Mouse (Mus musculus) liver, adult 2 months (tissue): ENCODE results near the gene Dnah2. TPM values are rescaled to one million over a fixed set of nuclear protein-coding genes. Genes with fewer than 3 reads are reported as not detected.

Experiments
- DNase-seq: peaks from one replicate; pipeline ENCODE4 v3.0.0-alpha.2; 2011; ENCODE audit warnings: low read depth, low spot score; ENCODE audit errors: extremely low read depth
- H3K27ac ChIP-seq: fragments of 200-500 bp; replicated peaks from 2 replicates; pipeline ENCODE4 v1.5.1; 2012; ENCODE audit warnings: low read depth, mild to moderate bottlenecking, control low read depth, inconsistent platforms, low read length; ENCODE audit not compliant: insufficient read depth
- H3K27me3 ChIP-seq: fragments of 200-500 bp; 2 replicates; pipeline ENCODE4 v1.6.1; 2012; ENCODE audit warnings: mild to moderate bottlenecking, moderate library complexity, low read length, inconsistent platforms; ENCODE audit not compliant: control insufficient read depth, insufficient read depth
- H3K36me3 ChIP-seq: fragments of 200-500 bp; 2 replicates; pipeline ENCODE4 v1.6.1; 2012; ENCODE audit warnings: low read length, inconsistent platforms; ENCODE audit not compliant: control insufficient read depth, insufficient read depth
- H3K4me1 ChIP-seq: fragments of 200-500 bp; 2 replicates; pipeline ENCODE4 v1.6.1; 2011; ENCODE audit warnings: low read length; ENCODE audit not compliant: control insufficient read depth, insufficient read depth
- H3K4me3 ChIP-seq: fragments of 200-500 bp; 2 replicates; pipeline ENCODE4 v1.5.1; 2011; ENCODE audit warnings: low read depth, mild to moderate bottlenecking, control low read depth, low read length, moderate library complexity; ENCODE audit not compliant: insufficient read depth
- H3K79me2 ChIP-seq: fragments of 200-500 bp; 2 replicates; pipeline ENCODE4 v1.6.1; 2012; ENCODE audit warnings: inconsistent platforms, mild to moderate bottlenecking, low read length, moderate library complexity; ENCODE audit not compliant: control insufficient read depth, insufficient read depth
- H3K9ac ChIP-seq: fragments of 200-500 bp; 2 replicates; pipeline ENCODE4 v1.6.1; 2012; ENCODE audit warnings: low read depth, mild to moderate bottlenecking, control low read depth, inconsistent platforms, low read length
- CTCF ChIP-seq: fragments of 200-500 bp; IDR thresholded peaks from 2 replicates; pipeline ENCODE4 v1.5.1; 2011; ENCODE audit warnings: low read depth, low read length, control low read depth
- POLR2A ChIP-seq: fragments of 200-500 bp; IDR thresholded peaks from 2 replicates; pipeline ENCODE4 v1.6.1; 2011; ENCODE audit warnings: low read length, control low read depth; ENCODE audit not compliant: insufficient read depth; ENCODE audit errors: extremely low read depth
- WGBS: fragments of 180-500 bp; shearing (Covaris S2); methylation state at CpG from one replicate; pipeline ENCODE4 v1.1.7; 2018; 5-methylcytosine and 5-hydroxymethylcytosine counted together
- polyA plus RNA-seq: library from polyadenylated mRNA; depleted of rRNA; stranded (reverse); fragments of >200 nt; gene quantifications from 2 replicates; pipeline ENCODE4 v1.2.3, GENCODE M21; 2012
- total RNA-seq: library from RNA; depleted of rRNA; stranded (reverse); fragments of >200 nt; gene quantifications from 2 replicates; pipeline ENCODE4 v1.2.3, GENCODE M21; 2014

The Dnah2 gene
- total and polyA plus RNA-seq, 2 experiments: 0.02 to 0.09 TPM

DNA sequence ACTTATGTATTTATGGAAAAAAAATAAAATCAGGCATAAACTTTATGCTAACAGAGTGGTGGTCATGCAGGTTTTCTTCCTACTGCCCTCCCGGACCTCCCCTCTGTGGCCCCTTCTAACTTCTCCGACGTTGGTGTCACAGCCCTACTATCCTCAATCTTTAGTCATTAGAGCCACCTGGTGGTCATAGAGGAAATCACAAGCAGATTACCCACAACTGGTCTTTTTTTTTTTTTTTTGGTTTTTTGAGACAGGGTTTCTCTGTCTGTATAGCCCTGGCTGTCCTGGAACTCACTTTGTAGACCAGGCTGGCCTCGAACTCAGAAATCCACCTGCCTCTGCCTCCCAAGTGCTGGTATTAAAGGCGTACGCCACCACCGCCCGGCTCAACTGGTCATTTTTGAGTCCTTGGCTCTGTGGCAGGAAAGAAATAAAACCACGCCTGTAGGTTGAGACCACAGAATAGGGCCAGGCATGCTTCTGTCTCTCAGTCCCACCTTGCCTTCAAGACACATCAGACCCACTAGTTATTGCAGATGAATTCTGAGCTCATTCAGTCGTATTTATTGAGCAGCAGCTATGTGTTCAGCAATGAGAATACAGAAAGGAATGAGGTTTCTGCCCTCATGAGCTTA is 158.4 kb downstream of the Dnah2 start:
- no peak overlapping the region for H3K4me3 ChIP-seq
- WGBS: 52% methylated on average over 10 of the region's 10 CpGs
- no peak overlapping the region for H3K27ac ChIP-seq
- no peak overlapping the region for H3K9ac ChIP-seq
- no peaks in the 10 kb centered on the region; the same call in 1 of the 2 replicates for H3K79me2 ChIP-seq
- H3K4me1 ChIP-seq: peaks cover 5% of the 10 kb centered on the region
- peak; percentile 50 for TF ChIP-seq CTCF
- no peak for TF ChIP-seq POLR2A
- peak; percentile 56 for DNase-seq
- no peaks in the 10 kb centered on the region for H3K27me3 ChIP-seq
- no peaks in the 10 kb centered on the region for H3K36me3 ChIP-seq

- TF ChIP-seq CTCF: no peak
- no peak for TF ChIP-seq POLR2A
- WGBS: 37% methylated on average over 14 of the region's 14 CpGs
- no peak overlapping the region for H3K27ac ChIP-seq
- no peaks in the 10 kb centered on the region; the same call in 1 of the 2 replicates for H3K79me2 ChIP-seq
- no peaks in the 10 kb centered on the region for H3K36me3 ChIP-seq
- peaks cover 9% of the 10 kb centered on the region for H3K4me1 ChIP-seq
- H3K27me3 ChIP-seq: no peaks in the 10 kb centered on the region
- H3K9ac ChIP-seq: no peak overlapping the region
- peak; percentile 83 for DNase-seq
- no peak overlapping the region for H3K4me3 ChIP-seq
Measured at GRCm38 (mm10) chr11:69389531-69390399, 159.1 kb downstream of the Dnah2 start.

DNA sequence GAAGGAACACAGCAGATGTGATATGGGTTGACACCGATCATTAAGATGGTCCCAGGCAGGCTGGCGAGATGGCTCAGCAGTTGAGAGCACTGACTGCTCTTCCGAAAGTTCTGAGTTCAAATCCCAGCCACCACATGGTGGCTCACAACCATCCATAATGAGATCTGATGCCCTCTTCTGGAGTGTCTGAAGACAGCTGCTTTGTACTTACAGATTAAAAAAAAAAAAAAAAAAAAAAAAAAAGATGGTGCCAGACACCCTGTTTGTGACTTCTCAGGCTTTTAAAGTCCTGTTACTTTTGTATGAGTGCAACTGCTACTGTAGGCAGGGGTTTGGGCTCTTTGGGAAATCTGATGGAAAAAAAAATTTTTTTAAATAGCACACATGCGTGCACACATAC is 160.2 kb downstream of the Dnah2 start:
- WGBS: 98% methylated on average over 4 of the region's 4 CpGs
- peaks cover 6% of the 10 kb centered on the region for H3K4me1 ChIP-seq
- no peaks in the 10 kb centered on the region for H3K27me3 ChIP-seq
- TF ChIP-seq POLR2A (no peak), CTCF (no peak)
- no peak overlapping the region for H3K27ac ChIP-seq
- DNase-seq: no peak
- no peaks in the 10 kb centered on the region for H3K79me2 ChIP-seq
- no peak overlapping the region for H3K9ac ChIP-seq
- H3K4me3 ChIP-seq: no peak overlapping the region
- no peaks in the 10 kb centered on the region for H3K36me3 ChIP-seq

- no peak for DNase-seq
- 82% methylated on average over 7 of the region's 7 CpGs for WGBS
Measured at GRCm38 (mm10) chr11:69386758-69387157, 162.2 kb downstream of the Dnah2 start.

GRCm38 (mm10) chr11:69384979-69385378 is 163.9 kb downstream of the Dnah2 start:
- TF ChIP-seq CTCF (no peak), POLR2A (no peak)
- Histone ChIP-seq H3K4me1 (peaks cover 6% of the 10 kb centered on the region), H3K27me3 (no peaks in the 10 kb centered on the region), H3K79me2 (no peaks in the 10 kb centered on the region), H3K27ac (no peak overlapping the region), H3K36me3 (no peaks in the 10 kb centered on the region), H3K9ac (no peak overlapping the region), H3K4me3 (no peak overlapping the region)
- WGBS: 48% methylated on average over 6 of the region's 6 CpGs
- peak; percentile 61 for DNase-seq

More at GRCm38 (mm10) chr11:69386758-69387157, 162.2 kb downstream of the Dnah2 start:
- H3K4me3 ChIP-seq: no peak overlapping the region
- H3K9ac ChIP-seq: no peak overlapping the region
- H3K36me3 ChIP-seq: no peaks in the 10 kb centered on the region
- peaks cover 6% of the 10 kb centered on the region for H3K4me1 ChIP-seq
- H3K27ac ChIP-seq: no peak overlapping the region
- no peaks in the 10 kb centered on the region for H3K79me2 ChIP-seq
- H3K27me3 ChIP-seq: no peaks in the 10 kb centered on the region
- no peak for TF ChIP-seq CTCF
- no peak for TF ChIP-seq POLR2A

DNA sequence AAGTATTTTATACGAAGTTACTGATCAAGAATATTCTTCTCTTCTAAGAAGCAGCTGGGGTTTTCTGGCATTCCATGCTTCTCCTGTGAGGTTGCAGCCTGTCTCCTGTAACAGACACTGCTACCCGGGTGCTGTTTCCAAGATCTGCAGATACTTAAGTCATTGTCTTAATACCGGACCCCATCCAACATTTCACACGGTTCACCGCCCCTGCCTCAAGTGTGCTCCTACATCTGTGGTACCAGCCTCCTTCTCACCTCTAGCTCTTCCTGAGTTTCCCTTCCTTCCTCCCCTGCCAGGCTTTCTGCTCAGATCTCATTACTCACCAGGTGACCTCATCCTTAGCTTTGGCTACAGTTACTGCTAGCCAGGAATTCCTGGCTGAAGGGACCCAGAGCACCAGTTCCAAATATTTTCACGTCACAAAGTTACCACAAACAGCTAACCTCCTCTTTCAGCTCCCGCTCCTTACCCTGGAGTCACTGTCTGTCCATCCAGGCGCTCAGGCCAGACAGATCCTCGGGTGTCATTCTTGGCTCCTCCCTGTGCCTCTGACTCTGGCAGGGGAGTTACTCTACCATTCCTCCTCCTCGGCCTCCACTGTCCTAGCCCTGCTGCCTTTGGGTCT is 166.3 kb downstream of the Dnah2 start:
- Histone ChIP-seq H3K27me3 (no peaks in the 10 kb centered on the region), H3K4me3 (no peak overlapping the region), H3K36me3 (no peaks in the 10 kb centered on the region), H3K27ac (no peak overlapping the region), H3K9ac (no peak overlapping the region), H3K4me1 (peaks cover 7% of the 10 kb centered on the region), H3K79me2 (no peaks in the 10 kb centered on the region)
- no peak for TF ChIP-seq CTCF
- no peak for TF ChIP-seq POLR2A
- WGBS: 87% methylated on average over 10 of the region's 10 CpGs
- DNase-seq: no peak
